Mouse (Mus musculus) lung, adult 2 months (tissue): ENCODE measurements around the gene Mt1.

Experiments
- CTCF ChIP-seq: fragments of 200-500 bp; IDR thresholded peaks from 2 replicates; pipeline ENCODE4 v1.5.1; 2011; ENCODE audit warnings: mild to moderate bottlenecking, low read length, control low read depth; ENCODE audit not compliant: insufficient read depth
- POLR2A ChIP-seq: fragments of 200-500 bp; IDR thresholded peaks from 2 replicates; pipeline ENCODE4 v1.6.1; 2011; ENCODE audit warnings: low read depth, mild to moderate bottlenecking, control low read depth, low read length, borderline replicate concordance; ENCODE audit errors: extremely low read depth

- TF ChIP-seq CTCF (no peak), POLR2A (no peak)
These were observed 46.8 kb upstream of the Mt1 start for GRCm38 (mm10) chr8:94132096-94132495.
